Mouse (Mus musculus) leukemia stem cell, adult 10-12 weeks (primary cell): ENCODE measurements around the gene Echdc3. TPM values are rescaled to one million over a fixed set of nuclear protein-coding genes. Genes with fewer than 3 reads are reported as not detected.

Experiments used
- polyA plus RNA-seq: library from polyadenylated mRNA; stranded (reverse); fragments of >175 nt; gene quantifications from 2 replicates; pipeline ENCODE4 v1.2.3, GENCODE M21; 2012; ENCODE audit warnings: low replicate concordance

Echdc3 gene
- polyA plus RNA-seq = 0.81 and 3.0 TPM in 2 replicates

DNA sequence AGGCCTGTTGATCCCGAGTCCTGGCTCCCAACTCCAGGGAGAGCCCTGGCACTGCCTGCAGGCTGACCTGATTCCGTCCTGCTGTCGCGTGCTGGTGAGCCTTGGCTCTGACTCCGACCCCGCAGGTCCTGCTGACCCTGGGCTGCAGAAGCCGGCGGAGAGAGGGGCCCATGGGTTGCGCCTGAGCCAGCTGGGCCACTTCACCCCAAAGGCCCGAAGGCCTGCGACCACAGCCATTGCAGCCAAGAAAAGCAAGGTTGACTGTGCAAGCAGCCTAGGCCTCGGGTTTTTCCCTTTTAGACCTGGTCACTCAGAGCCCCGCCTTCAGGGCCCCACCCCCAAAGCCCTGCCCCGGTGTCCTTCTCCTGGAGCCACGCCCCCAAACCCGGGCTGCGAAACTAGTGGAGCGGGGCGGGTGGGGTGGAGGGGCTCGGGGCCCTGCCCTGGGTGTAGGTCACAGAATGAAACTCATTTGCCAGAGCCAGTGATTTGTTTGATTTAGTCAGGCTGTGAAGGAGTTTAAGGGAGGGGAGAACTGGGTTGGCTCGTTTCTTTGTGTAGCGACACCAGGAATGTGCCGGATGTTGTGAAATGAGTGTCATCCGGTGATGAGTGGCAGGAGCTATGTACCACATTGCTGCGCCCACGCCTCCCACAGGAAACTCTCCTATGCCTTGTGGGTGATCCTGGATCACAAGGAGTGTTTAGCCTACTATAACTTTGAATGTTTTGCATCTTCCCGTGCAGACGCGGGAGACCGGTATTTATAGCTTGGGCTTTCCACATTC, at the start of gene Echdc3:
Gene Echdc3, minus strand, starts transcription at position 310 of the 788 bp plus-strand sequence.

Other genes starting within 250 kb of the Echdc3 start
- 0.46 and 1.4 TPM in 2 replicates for gene Proser2, start 82.8 kb downstream of the Echdc3 start, polyA plus RNA-seq
- gene Usp6nl, start 109.6 kb upstream of the Echdc3 start, polyA plus RNA-seq = 17.1 and 19.2 TPM in 2 replicates